Mouse (Mus musculus) lung, embryonic 15.5 days (tissue): ENCODE results near the gene Prss27. TPM values are rescaled to one million over a fixed set of nuclear protein-coding genes. Genes with fewer than 3 reads are reported as not detected.

Experiments used
- ATAC-seq: fragments of 200-750 bp; cut with Nextera tagmentation; 2 replicates; pipeline ENCODE4 v1.8.0; 2017; ENCODE audit warnings: moderate number of reproducible peaks, borderline replicate concordance; ENCODE audit not compliant: low FRiP score, low TSS enrichment; ENCODE audit errors: extremely low read depth
- H3K27ac ChIP-seq: fragments of 300-500 bp; sonication (generic); 2 replicates; pipeline ENCODE4 v1.5.1; 2015; ENCODE audit warnings: moderate library complexity, mild to moderate bottlenecking, inconsistent platforms
- H3K27me3 ChIP-seq: fragments of 300-500 bp; sonication (generic); 2 replicates; pipeline ENCODE4 v1.6.1; 2015; ENCODE audit warnings: inconsistent platforms
- H3K36me3 ChIP-seq: fragments of 300-500 bp; sonication (generic); 2 replicates; pipeline ENCODE4 v1.6.1; 2015; ENCODE audit warnings: inconsistent platforms
- H3K4me1 ChIP-seq: fragments of 300-500 bp; sonication (generic); 2 replicates; pipeline ENCODE4 v1.6.1; 2015; ENCODE audit warnings: inconsistent platforms
- H3K4me2 ChIP-seq: fragments of 300-500 bp; sonication (generic); 2 replicates; pipeline ENCODE4 v1.6.1; 2015; ENCODE audit warnings: inconsistent platforms, mild to moderate bottlenecking, moderate library complexity
- H3K4me3 ChIP-seq: fragments of 300-500 bp; sonication (generic); 2 replicates; pipeline ENCODE4 v1.5.1; 2015; ENCODE audit warnings: mild to moderate bottlenecking, inconsistent platforms
- H3K9ac ChIP-seq: fragments of 300-500 bp; sonication (generic); 2 replicates; pipeline ENCODE4 v1.6.1; 2015; ENCODE audit warnings: inconsistent platforms
- H3K9me3 ChIP-seq: fragments of 300-500 bp; sonication (generic); 2 replicates; pipeline ENCODE4 v1.6.1; 2016; ENCODE audit warnings: inconsistent platforms
- WGBS: fragments of 180-500 bp; shearing (Covaris S2); methylation state at CpG from one replicate; pipeline ENCODE4 v1.1.7; 2015; 5-methylcytosine and 5-hydroxymethylcytosine counted together
- polyA plus RNA-seq: library from polyadenylated mRNA; unstranded; fragments of >200 nt; fragmentation: Nextera tagmentation; extraction: Ambion mirVana; gene quantifications from 2 replicates; pipeline ENCODE4 v1.2.1, GENCODE M21; 2015

Gene Prss27
- polyA plus RNA-seq: 0.39 TPM in 1 of 2 replicates, not detected in the other

DNA sequence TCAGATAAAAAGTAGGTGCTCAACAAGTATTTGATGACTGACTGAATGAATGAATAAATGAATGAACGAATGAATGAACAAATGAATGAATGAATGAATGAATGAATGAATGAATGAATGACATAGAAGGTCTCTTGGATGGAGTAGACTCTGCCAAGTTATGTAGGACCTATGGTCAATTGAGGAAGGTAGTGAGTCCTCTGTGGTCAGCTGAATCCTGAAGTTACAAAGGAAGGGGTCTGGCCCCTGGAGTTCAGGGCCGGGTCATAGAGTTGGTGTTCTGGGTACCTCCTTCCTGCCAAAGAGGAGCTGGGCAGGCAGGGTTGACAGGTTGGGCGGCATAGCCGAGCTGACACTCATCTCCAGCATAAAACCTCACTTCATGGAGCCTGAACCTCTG lies at the start of gene Prss27:
TSS of gene Prss27 (plus strand) at position 301 of the 400 bp plus-strand sequence.
- Histone ChIP-seq H3K36me3 (no peaks in the 10 kb centered on the region), H3K4me2 (no peak within 1 kb of the TSS), H3K4me1 (no peaks in the 10 kb centered on the region), H3K27ac (no peak within 1 kb of the TSS), H3K9ac (no peak within 1 kb of the TSS), H3K9me3 (no peaks in the 10 kb centered on the region), H3K4me3 (no peak within 1 kb of the TSS), H3K27me3 (no peaks in the 10 kb centered on the region)
- no peak for ATAC-seq
- 56% methylated on average over 4 of the region's 4 CpGs for WGBS

GRCm38 (mm10) chr17:23989802-23990201 lies 48.1 kb upstream of the Prss27 start:
- ATAC-seq: no peak
- H3K27ac ChIP-seq: no peak overlapping the region
- H3K36me3 ChIP-seq: no peaks in the 10 kb centered on the region
- 24% methylated on average over 2 of the region's 2 CpGs for WGBS
- peaks cover 8% of the 10 kb centered on the region for H3K4me1 ChIP-seq
- H3K4me3 ChIP-seq: no peak overlapping the region
- no peaks in the 10 kb centered on the region for H3K27me3 ChIP-seq
- no peaks in the 10 kb centered on the region for H3K9me3 ChIP-seq
- H3K4me2 ChIP-seq: no peak overlapping the region
- no peak overlapping the region for H3K9ac ChIP-seq

DNA sequence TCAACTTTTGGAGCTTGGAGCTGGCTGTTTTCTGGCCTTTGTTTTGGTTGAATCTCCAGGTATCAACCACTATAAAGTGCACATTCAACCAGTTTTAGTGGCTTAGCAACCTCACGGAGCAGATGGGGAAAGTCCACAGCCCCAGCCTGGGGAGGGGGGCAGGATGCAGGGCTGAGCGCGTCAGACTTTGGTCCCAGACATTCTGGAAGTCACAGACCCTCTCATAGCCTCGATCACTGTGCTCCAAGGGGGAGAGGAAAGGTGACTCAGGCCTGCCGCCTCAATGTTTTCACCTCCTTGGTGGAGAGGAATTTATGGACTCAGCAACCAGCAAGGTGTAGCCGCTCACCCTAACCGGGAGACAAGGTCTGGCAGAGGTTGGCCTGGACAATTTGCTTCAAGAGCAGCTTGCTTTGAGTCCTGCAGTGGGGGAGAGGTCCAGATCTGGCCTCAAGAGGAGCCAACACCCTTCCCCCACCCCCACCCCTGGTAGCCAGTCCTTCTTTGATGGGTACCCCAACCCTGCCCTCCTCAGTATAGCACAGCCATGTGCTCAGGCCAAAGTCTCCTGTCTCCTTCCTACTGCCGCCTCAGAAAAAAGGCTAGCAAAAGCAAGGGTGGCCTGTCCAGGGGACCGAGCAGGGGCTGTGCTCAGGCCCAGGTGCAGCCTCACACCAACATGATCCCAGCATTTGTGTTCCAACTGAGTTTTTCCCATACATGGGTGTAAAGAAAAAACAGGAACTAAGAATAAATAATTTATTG lies 45.0 kb upstream of the Prss27 start:
- Histone ChIP-seq H3K27me3 (no peaks in the 10 kb centered on the region), H3K9me3 (no peaks in the 10 kb centered on the region), H3K36me3 (no peaks in the 10 kb centered on the region), H3K4me2 (peak overlapping the region; percentile 52), H3K27ac (no peak overlapping the region), H3K4me3 (peak overlapping the region; percentile 21; the same call in 1 of the 2 replicates), H3K9ac (peak overlapping the region; percentile 24; the same call in 1 of the 2 replicates), H3K4me1 (peaks cover 13% of the 10 kb centered on the region)
- WGBS: 59% methylated on average over 9 of the region's 9 CpGs
- no peak for ATAC-seq

GRCm38 (mm10) chr17:23993559-23994428 lies 44.1 kb upstream of the Prss27 start:
- WGBS: 9% methylated on average over 31 of the region's 31 CpGs

GRCm38 (mm10) chr17:23994667-23995066 lies 43.3 kb upstream of the Prss27 start:
- WGBS: 73% methylated on average over 7 of the region's 7 CpGs
- Histone ChIP-seq H3K27ac (no peak overlapping the region), H3K4me1 (peaks cover 20% of the 10 kb centered on the region), H3K27me3 (no peaks in the 10 kb centered on the region), H3K9ac (no peak overlapping the region), H3K4me2 (no peak overlapping the region), H3K9me3 (no peaks in the 10 kb centered on the region), H3K36me3 (no peaks in the 10 kb centered on the region), H3K4me3 (no peak overlapping the region)
- no peak for ATAC-seq

More at GRCm38 (mm10) chr17:23993559-23994428, 44.1 kb upstream of the Prss27 start:
- no peaks in the 10 kb centered on the region for H3K36me3 ChIP-seq
- H3K4me1 ChIP-seq: peaks cover 20% of the 10 kb centered on the region
- H3K4me3 ChIP-seq: peak overlapping the region; percentile 21
- H3K9ac ChIP-seq: peak overlapping the region; percentile 10; the same call in 1 of the 2 replicates
- ATAC-seq: peak; percentile 55
- no peaks in the 10 kb centered on the region for H3K27me3 ChIP-seq
- H3K9me3 ChIP-seq: no peaks in the 10 kb centered on the region
- peak overlapping the region; percentile 52 for H3K4me2 ChIP-seq
- no peak overlapping the region for H3K27ac ChIP-seq

GRCm38 (mm10) chr17:23995421-23995820 lies 42.5 kb upstream of the Prss27 start:
- Histone ChIP-seq H3K9ac (no peak overlapping the region), H3K9me3 (no peaks in the 10 kb centered on the region), H3K36me3 (no peaks in the 10 kb centered on the region), H3K27me3 (no peaks in the 10 kb centered on the region), H3K4me3 (no peak overlapping the region), H3K4me1 (peaks cover 20% of the 10 kb centered on the region), H3K4me2 (no peak overlapping the region), H3K27ac (no peak overlapping the region)
- WGBS: 29% methylated on average over 1 of the region's 1 CpGs
- ATAC-seq: no peak

- Histone ChIP-seq H3K36me3 (no peaks in the 10 kb centered on the region), H3K4me1 (peaks cover 20% of the 10 kb centered on the region), H3K9me3 (no peaks in the 10 kb centered on the region), H3K27ac (no peak within 1 kb of the TSS), H3K4me2 (peak within 1 kb of the TSS; percentile 34), H3K27me3 (no peaks in the 10 kb centered on the region), H3K4me3 (no peak within 1 kb of the TSS), H3K9ac (no peak within 1 kb of the TSS)
- peak; percentile 36; the same call in 1 of the 2 replicates for ATAC-seq
- 56% methylated on average over 2 of the region's 2 CpGs for WGBS
Observed at GRCm38 (mm10) chr17:23997901-23998300, 40.0 kb upstream of the Prss27 start, which contains the start of gene Prss22. Gene Prss22, minus strand, starts transcription at chr17:23998100.

DNA sequence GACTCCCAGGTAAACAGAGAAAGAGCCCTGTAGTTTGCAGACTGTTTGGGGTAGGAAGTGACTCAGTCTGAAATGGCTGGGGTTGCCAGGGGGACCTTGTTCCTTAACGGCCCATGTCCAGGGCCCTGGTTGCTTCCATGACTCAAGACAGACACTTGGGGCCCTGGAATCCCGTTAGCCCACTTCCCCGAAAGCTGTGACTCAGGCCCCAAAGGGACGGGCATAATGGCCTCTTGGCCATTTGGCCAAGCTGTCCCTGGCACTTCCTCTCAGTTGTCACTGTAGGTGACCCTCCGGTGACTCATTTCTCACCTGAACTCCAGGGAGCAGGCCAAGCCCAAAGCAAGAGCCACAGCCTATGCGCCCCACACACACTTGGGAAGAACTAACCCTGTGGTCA lies 39.6 kb upstream of the Prss27 start:
- Histone ChIP-seq H3K36me3 (no peaks in the 10 kb centered on the region), H3K9ac (no peak overlapping the region), H3K27me3 (no peaks in the 10 kb centered on the region), H3K9me3 (no peaks in the 10 kb centered on the region), H3K4me1 (peaks cover 16% of the 10 kb centered on the region; the same call in 1 of the 2 replicates), H3K4me3 (no peak overlapping the region), H3K27ac (no peak overlapping the region), H3K4me2 (no peak overlapping the region)
- WGBS: 40% methylated on average over 6 of the region's 6 CpGs
- ATAC-seq: no peak

- Histone ChIP-seq H3K9ac (no peak overlapping the region), H3K27ac (no peak overlapping the region), H3K4me3 (no peak overlapping the region), H3K36me3 (no peaks in the 10 kb centered on the region), H3K27me3 (no peaks in the 10 kb centered on the region), H3K4me2 (no peak overlapping the region), H3K4me1 (peaks cover 13% of the 10 kb centered on the region; the same call in 1 of the 2 replicates), H3K9me3 (no peaks in the 10 kb centered on the region)
- ATAC-seq: peak; percentile 45; the same call in 1 of the 2 replicates
- 34% methylated on average over 5 of the region's 5 CpGs for WGBS
Observed at GRCm38 (mm10) chr17:24000404-24000803, 37.5 kb upstream of the Prss27 start.

DNA sequence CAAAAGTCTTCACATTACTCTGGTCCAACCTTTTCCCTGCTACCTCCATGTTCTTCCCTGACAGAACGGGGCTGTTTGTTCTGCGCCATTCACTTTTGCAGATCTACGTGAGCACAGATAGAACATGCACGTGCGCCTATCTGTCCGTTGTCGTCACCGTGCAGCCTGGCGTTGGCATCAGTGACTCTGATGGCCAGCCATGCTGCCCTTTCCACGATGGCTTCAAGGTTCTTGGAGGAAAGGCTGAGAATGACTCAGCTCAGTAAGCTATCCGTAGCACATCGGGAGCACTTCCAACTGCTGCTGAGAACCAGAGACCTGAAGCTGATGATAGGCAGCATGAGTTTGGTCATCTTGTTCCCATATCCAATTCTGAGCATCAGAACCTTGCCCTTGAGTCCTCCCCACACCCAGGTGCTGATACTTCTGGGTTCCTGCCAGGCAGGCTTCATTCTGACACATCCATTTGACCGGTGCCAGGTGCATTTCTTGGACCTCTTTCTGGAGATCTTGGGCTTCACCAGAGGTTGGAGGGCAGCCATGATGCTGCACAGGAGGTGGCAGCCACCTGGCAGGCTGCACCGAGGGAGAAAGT lies 33.8 kb upstream of the Prss27 start:
- Histone ChIP-seq H3K4me1 (no peaks in the 10 kb centered on the region), H3K36me3 (no peaks in the 10 kb centered on the region), H3K27ac (no peak overlapping the region), H3K27me3 (no peaks in the 10 kb centered on the region), H3K4me3 (no peak overlapping the region), H3K9me3 (no peaks in the 10 kb centered on the region), H3K4me2 (no peak overlapping the region), H3K9ac (no peak overlapping the region)
- ATAC-seq: no peak
- 87% methylated on average over 14 of the region's 14 CpGs for WGBS

- no peak overlapping the region for H3K27ac ChIP-seq
- WGBS: 95% methylated on average over 3 of the region's 3 CpGs
- H3K36me3 ChIP-seq: no peaks in the 10 kb centered on the region
Observed at GRCm38 (mm10) chr17:24005049-24005448, 32.9 kb upstream of the Prss27 start.

More at GRCm38 (mm10) chr17:24005049-24005448, 32.9 kb upstream of the Prss27 start:
- H3K9ac ChIP-seq: no peak overlapping the region
- no peak for ATAC-seq
- H3K9me3 ChIP-seq: no peaks in the 10 kb centered on the region
- H3K27me3 ChIP-seq: no peaks in the 10 kb centered on the region
- H3K4me1 ChIP-seq: no peaks in the 10 kb centered on the region
- no peak overlapping the region for H3K4me2 ChIP-seq
- H3K4me3 ChIP-seq: no peak overlapping the region
